Mouse (Mus musculus) midbrain, embryonic 14.5 days (tissue): ENCODE results near the gene Alk. TPM values are rescaled to one million over a fixed set of nuclear protein-coding genes. Genes with fewer than 3 reads are reported as not detected.
"Not testable (repeated sequence)": the region's sequence is repeated elsewhere in the genome, so short reads cannot be mapped to it uniquely, and the experiment has no call there.

Source experiments
- ATAC-seq: fragments of 200-750 bp; cut with Nextera tagmentation; 2 replicates; pipeline ENCODE4 v1.8.0; 2017; ENCODE audit warnings: moderate number of reproducible peaks, moderate library complexity; ENCODE audit not compliant: low FRiP score, low TSS enrichment
- DNase-seq: peaks from one replicate; pipeline ENCODE4 v3.0.0-alpha.2; 2015
- H3K27ac ChIP-seq: fragments of 300-500 bp; sonication (generic); replicated peaks from 2 replicates; pipeline ENCODE4 v1.5.1; 2014; ENCODE audit warnings: mild to moderate bottlenecking, low read depth, low read length, moderate library complexity
- H3K27me3 ChIP-seq: fragments of 300-500 bp; sonication (generic); 2 replicates; pipeline ENCODE4 v1.6.1; 2014; ENCODE audit warnings: low read length, control low read depth, mixed read lengths; ENCODE audit not compliant: control insufficient read depth, insufficient read depth
- H3K36me3 ChIP-seq: fragments of 300-500 bp; sonication (generic); 2 replicates; pipeline ENCODE4 v1.6.1; 2014; ENCODE audit warnings: low read length, control low read depth; ENCODE audit not compliant: control insufficient read depth, insufficient read depth
- H3K4me1 ChIP-seq: fragments of 300-500 bp; sonication (generic); 2 replicates; pipeline ENCODE4 v1.6.1; 2014; ENCODE audit warnings: mild to moderate bottlenecking, antibody characterized with exemption, low read length, control low read depth; ENCODE audit not compliant: control insufficient read depth, insufficient read depth
- H3K4me2 ChIP-seq: fragments of 300-500 bp; sonication (generic); 2 replicates; pipeline ENCODE4 v1.6.1; 2014; ENCODE audit warnings: mild to moderate bottlenecking, low read length, moderate library complexity
- H3K4me3 ChIP-seq: fragments of 300-500 bp; sonication (generic); replicated peaks from 2 replicates; pipeline ENCODE4 v1.5.1; 2014; ENCODE audit warnings: low read depth, low read length
- H3K9ac ChIP-seq: fragments of 300-500 bp; sonication (generic); replicated peaks from 2 replicates; pipeline ENCODE4 v1.6.1; 2014; ENCODE audit warnings: mild to moderate bottlenecking, low read length, moderate library complexity
- H3K9me3 ChIP-seq: fragments of 300-500 bp; sonication (generic); 2 replicates; pipeline ENCODE4 v1.6.1; 2016; ENCODE audit warnings: low read length, control low read depth, mixed read lengths; ENCODE audit not compliant: control insufficient read depth
- WGBS: fragments of 180-500 bp; shearing (Covaris S2); extraction: QIAGEN DNeasy Blood & Tissue Kit; methylation state at CpG from one replicate; pipeline ENCODE4 v1.1.7; 2014; 5-methylcytosine and 5-hydroxymethylcytosine counted together
- polyA plus RNA-seq: library from polyadenylated mRNA; unstranded; fragments of >200 nt; fragmentation: Nextera tagmentation; extraction: Ambion mirVana; gene quantifications from 2 replicates; pipeline ENCODE4 v1.2.1, GENCODE M21; 2014

Gene Alk
- polyA plus RNA-seq, 1 experiment from 2014 or later, result 2.6 TPM

- H3K9ac ChIP-seq, ATAC-seq, H3K27me3 ChIP-seq, H3K4me2 ChIP-seq, H3K36me3 ChIP-seq, H3K4me1 ChIP-seq, H3K4me3 ChIP-seq, DNase-seq, H3K27ac ChIP-seq, H3K9me3 ChIP-seq: not testable (repeated sequence)
- 91% methylated on average over 7 of the region's 7 CpGs for WGBS
Observed at GRCm38 (mm10) chr17:72479260-72479659, 125.2 kb downstream of the Alk start.

GRCm38 (mm10) chr17:72477889-72478405 is 126.5 kb downstream of the Alk start:
- H3K36me3 ChIP-seq, result no peaks in the 10 kb centered on the region
- no peaks in the 10 kb centered on the region for H3K9me3 ChIP-seq
- no peak overlapping the region for H3K4me3 ChIP-seq
- 43% methylated on average over 5 of the region's 5 CpGs for WGBS
- no peak overlapping the region for H3K27ac ChIP-seq
- H3K4me1 ChIP-seq, result 0 out of 2 replicates have a peak, but pooled peaks cover 10% of the 10 kb centered on the region
- DNase-seq, result peak; percentile 18
- no peak for ATAC-seq
- no peak overlapping the region for H3K4me2 ChIP-seq
- no peak overlapping the region for H3K9ac ChIP-seq
- no peaks in the 10 kb centered on the region for H3K27me3 ChIP-seq

- H3K9ac ChIP-seq, result no peak overlapping the region
- 0 out of 2 replicates have a peak, but pooled peaks cover 10% of the 10 kb centered on the region for H3K4me1 ChIP-seq
- 31% methylated on average over 4 of the region's 4 CpGs for WGBS
- H3K36me3 ChIP-seq, result no peaks in the 10 kb centered on the region
- H3K4me2 ChIP-seq, result no peak overlapping the region
- DNase-seq, result no peak
- no peaks in the 10 kb centered on the region for H3K9me3 ChIP-seq
- ATAC-seq, result no peak
- H3K27ac ChIP-seq, result no peak overlapping the region
- H3K27me3 ChIP-seq, result no peaks in the 10 kb centered on the region
- H3K4me3 ChIP-seq, result no peak overlapping the region
Observed at GRCm38 (mm10) chr17:72476956-72477355, 127.5 kb downstream of the Alk start.

GRCm38 (mm10) chr17:72474166-72474565 is 130.3 kb downstream of the Alk start:
- H3K27me3 ChIP-seq, result no peaks in the 10 kb centered on the region
- H3K4me3 ChIP-seq, result no peak overlapping the region
- H3K36me3 ChIP-seq, result no peaks in the 10 kb centered on the region
- WGBS, result 32% methylated on average over 5 of the region's 5 CpGs
- 0 out of 2 replicates have a peak, but pooled peaks cover 10% of the 10 kb centered on the region for H3K4me1 ChIP-seq
- H3K9me3 ChIP-seq, result no peaks in the 10 kb centered on the region
- DNase-seq (peak; percentile 59), ATAC-seq (no peak; the same call in 1 of the 2 replicates)
- H3K4me2 ChIP-seq, result no peak overlapping the region
- no peak overlapping the region for H3K9ac ChIP-seq
- H3K27ac ChIP-seq, result no peak overlapping the region

GRCm38 (mm10) chr17:72448477-72448876 is 155.9 kb downstream of the Alk start:
- ATAC-seq (no peak), DNase-seq (no peak)
- Histone ChIP-seq H3K9me3 (no peaks in the 10 kb centered on the region), H3K4me3 (no peak overlapping the region), H3K36me3 (no peaks in the 10 kb centered on the region), H3K4me2 (no peak overlapping the region), H3K9ac (no peak overlapping the region), H3K27ac (no peak overlapping the region), H3K4me1 (no peaks in the 10 kb centered on the region), H3K27me3 (no peaks in the 10 kb centered on the region)
- WGBS, result 82% methylated on average over 4 of the region's 4 CpGs

GRCm38 (mm10) chr17:72445204-72446177 is 158.9 kb downstream of the Alk start:
- H3K27me3 ChIP-seq, result no peaks in the 10 kb centered on the region
- H3K4me2 ChIP-seq, result no peak overlapping the region
- H3K9me3 ChIP-seq, result no peaks in the 10 kb centered on the region
- H3K4me1 ChIP-seq, result no peaks in the 10 kb centered on the region
- H3K4me3 ChIP-seq, result no peak overlapping the region
- no peaks in the 10 kb centered on the region for H3K36me3 ChIP-seq
- no peak for ATAC-seq
- WGBS, result 71% methylated on average over 3 of the region's 3 CpGs
- H3K27ac ChIP-seq, result no peak overlapping the region
- no peak overlapping the region for H3K9ac ChIP-seq
- DNase-seq, result no peak

- no peak overlapping the region for H3K4me3 ChIP-seq
- WGBS, result 87% methylated on average over 4 of the region's 4 CpGs
- no peaks in the 10 kb centered on the region for H3K36me3 ChIP-seq
- no peaks in the 10 kb centered on the region for H3K9me3 ChIP-seq
- H3K27me3 ChIP-seq, result no peaks in the 10 kb centered on the region
- no peak for ATAC-seq
- no peak overlapping the region for H3K9ac ChIP-seq
- DNase-seq, result no peak
- no peak overlapping the region for H3K4me2 ChIP-seq
- H3K27ac ChIP-seq, result no peak overlapping the region
- no peaks in the 10 kb centered on the region for H3K4me1 ChIP-seq
Observed at GRCm38 (mm10) chr17:72417451-72417850, 187.0 kb downstream of the Alk start.

- no peaks in the 10 kb centered on the region for H3K9me3 ChIP-seq
- no peaks in the 10 kb centered on the region for H3K4me1 ChIP-seq
- no peak overlapping the region for H3K9ac ChIP-seq
- no peaks in the 10 kb centered on the region for H3K36me3 ChIP-seq
- H3K4me3 ChIP-seq, result no peak overlapping the region
- DNase-seq (no peak), ATAC-seq (no peak)
- H3K27ac ChIP-seq, result no peak overlapping the region
- H3K27me3 ChIP-seq, result no peaks in the 10 kb centered on the region
- no peak overlapping the region for H3K4me2 ChIP-seq
Observed at GRCm38 (mm10) chr17:72414676-72415075, 189.8 kb downstream of the Alk start.

- Histone ChIP-seq H3K9me3 (no peaks in the 10 kb centered on the region), H3K36me3 (no peaks in the 10 kb centered on the region), H3K4me2 (no peak overlapping the region), H3K9ac (no peak overlapping the region), H3K4me3 (no peak overlapping the region), H3K27ac (no peak overlapping the region), H3K4me1 (no peaks in the 10 kb centered on the region), H3K27me3 (no peaks in the 10 kb centered on the region)
- 81% methylated on average over 2 of the region's 2 CpGs for WGBS
- ATAC-seq (no peak), DNase-seq (no peak)
Observed at GRCm38 (mm10) chr17:72404813-72405212, 199.6 kb downstream of the Alk start.
